Mouse (Mus musculus) cortical plate, adult 2 months (tissue): Measurements from ENCODE around the gene Tex21. TPM values are rescaled to one million over a fixed set of nuclear protein-coding genes. Genes with fewer than 3 reads are reported as not detected.

Experiments used
- H3K27ac ChIP-seq: fragments of 200-500 bp; 2 replicates; pipeline ENCODE4 v1.5.1; 2012; ENCODE audit warnings: low read length, control low read depth, inconsistent platforms; ENCODE audit not compliant: insufficient read depth
- H3K4me1 ChIP-seq: fragments of 200-500 bp; 2 replicates; pipeline ENCODE4 v1.6.1; 2011; ENCODE audit warnings: low read length; ENCODE audit not compliant: control insufficient read depth, insufficient read depth
- H3K4me3 ChIP-seq: fragments of 200-500 bp; 2 replicates; pipeline ENCODE4 v1.5.1; 2011; ENCODE audit warnings: mild to moderate bottlenecking, low read length, control low read depth; ENCODE audit not compliant: insufficient read depth
- CTCF ChIP-seq: fragments of 200-500 bp; IDR thresholded peaks from 2 replicates; pipeline ENCODE4 v1.5.1; 2011; ENCODE audit warnings: mild to moderate bottlenecking, control low read depth, low read length; ENCODE audit not compliant: insufficient read depth; ENCODE audit errors: extremely low read depth
- POLR2A ChIP-seq: fragments of 200-500 bp; IDR thresholded peaks from 2 replicates; pipeline ENCODE4 v1.6.1; 2011; ENCODE audit warnings: mild to moderate bottlenecking, low read length, control low read depth; ENCODE audit not compliant: insufficient read depth; ENCODE audit errors: extremely low read depth
- polyA plus RNA-seq: library from polyadenylated mRNA; depleted of rRNA; stranded (reverse); fragments of >200 nt; gene quantifications from 2 replicates; pipeline ENCODE4 v1.2.3, GENCODE M21; 2012

The Tex21 gene
- polyA plus RNA-seq, 1 experiment: not detected

GRCm38 (mm10) chr12:76209429-76209974 is 37.0 kb downstream of the Tex21 start:
- Histone ChIP-seq H3K27ac (no peak overlapping the region), H3K4me1 (no peaks in the 10 kb centered on the region), H3K4me3 (no peak overlapping the region)
- TF ChIP-seq CTCF (no peak), POLR2A (no peak)

DNA sequence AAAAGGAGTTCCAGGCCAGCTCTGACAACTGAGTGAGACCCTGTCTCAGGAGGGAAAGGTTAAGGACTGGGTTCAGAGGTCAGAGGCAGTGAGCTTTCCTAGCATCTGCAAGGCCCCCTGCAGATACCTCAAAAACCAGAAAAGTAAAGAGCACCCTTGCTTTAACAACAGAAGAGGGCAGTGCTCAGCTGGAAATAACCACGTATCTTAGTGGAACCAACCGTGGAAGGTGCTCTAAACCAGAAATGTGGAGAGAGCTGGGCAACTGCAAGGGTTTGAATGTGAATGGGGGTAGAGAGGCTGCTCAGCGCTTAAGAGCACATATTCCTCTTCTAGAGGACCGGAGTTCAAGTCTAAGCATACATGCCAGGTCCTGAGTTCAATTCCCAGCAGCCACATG is 46.2 kb downstream of the Tex21 start:
- Histone ChIP-seq H3K27ac (no peak overlapping the region), H3K4me3 (no peak overlapping the region), H3K4me1 (0 out of 2 replicates have a peak, but pooled peaks cover 1% of the 10 kb centered on the region)
- TF ChIP-seq CTCF (no peak), POLR2A (no peak)

- no peak overlapping the region for H3K4me3 ChIP-seq
- 0 out of 2 replicates have a peak, but pooled peaks cover 1% of the 10 kb centered on the region for H3K4me1 ChIP-seq
- H3K27ac ChIP-seq: no peak overlapping the region
- TF ChIP-seq CTCF: no peak
Observed at GRCm38 (mm10) chr12:76197071-76197470, 49.5 kb downstream of the Tex21 start.

- TF ChIP-seq POLR2A: no peak
- TF ChIP-seq CTCF: peak; percentile 79
- Histone ChIP-seq H3K4me1 (0 out of 2 replicates have a peak, but pooled peaks cover 1% of the 10 kb centered on the region), H3K27ac (no peak overlapping the region), H3K4me3 (no peak overlapping the region; the same call in 1 of the 2 replicates)
Observed at GRCm38 (mm10) chr12:76196709-76197054, 49.9 kb downstream of the Tex21 start.

GRCm38 (mm10) chr12:76195912-76196708 is 50.4 kb downstream of the Tex21 start:
- Histone ChIP-seq H3K4me1 (0 out of 2 replicates have a peak, but pooled peaks cover 1% of the 10 kb centered on the region), H3K27ac (no peak overlapping the region), H3K4me3 (peak overlapping the region; percentile 7)
- TF ChIP-seq CTCF: no peak
- TF ChIP-seq POLR2A: no peak

DNA sequence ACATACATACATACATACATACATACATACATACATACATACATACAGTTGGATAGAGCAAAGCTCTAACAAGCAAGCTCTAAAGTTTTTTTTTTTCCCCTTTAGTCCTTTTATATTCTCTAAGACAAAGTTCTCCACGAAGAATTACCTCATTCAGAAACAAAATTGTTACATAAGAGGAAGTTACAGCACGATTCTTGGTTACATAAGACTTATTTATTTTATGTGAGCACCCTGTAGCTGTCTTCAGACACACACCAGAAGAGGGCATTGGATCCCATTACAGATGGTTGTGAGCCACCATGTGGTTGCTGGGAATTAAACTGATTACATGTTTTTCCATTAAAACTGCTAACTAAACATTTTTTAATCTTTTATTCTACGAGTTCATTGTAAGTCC is 52.0 kb downstream of the Tex21 start:
- no peak overlapping the region for H3K4me3 ChIP-seq
- 0 out of 2 replicates have a peak, but pooled peaks cover 1% of the 10 kb centered on the region for H3K4me1 ChIP-seq
- no peak overlapping the region for H3K27ac ChIP-seq
- TF ChIP-seq POLR2A (no peak), CTCF (no peak)

DNA sequence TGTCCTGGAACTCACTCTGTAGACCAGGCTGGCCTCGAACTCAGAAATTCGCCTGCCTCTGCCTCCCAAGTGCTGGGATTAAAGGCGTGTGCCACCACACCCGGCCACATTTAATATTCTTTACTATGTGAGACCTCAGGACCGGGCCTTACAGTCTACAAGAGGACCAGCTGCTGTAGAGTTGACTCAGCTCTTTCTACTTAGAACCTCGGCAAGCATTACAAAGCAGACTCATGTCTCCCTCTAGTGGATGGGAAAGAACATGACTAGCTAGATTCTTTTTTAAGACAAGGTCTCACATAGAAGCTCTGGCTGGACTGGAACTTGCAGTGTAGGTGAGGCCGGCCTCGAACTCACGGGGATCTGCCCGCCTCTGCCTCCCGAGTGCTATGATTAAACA is 55.6 kb downstream of the Tex21 start:
- Histone ChIP-seq H3K4me1 (no peaks in the 10 kb centered on the region), H3K27ac (no peak overlapping the region), H3K4me3 (no peak overlapping the region)
- no peak for TF ChIP-seq POLR2A
- peak; percentile 56 for TF ChIP-seq CTCF

- Histone ChIP-seq H3K27ac (no peak overlapping the region), H3K4me1 (no peaks in the 10 kb centered on the region), H3K4me3 (no peak overlapping the region)
- TF ChIP-seq CTCF (peak; percentile 73), POLR2A (no peak)
Observed at GRCm38 (mm10) chr12:76187849-76188248, 58.7 kb downstream of the Tex21 start.

- no peak for TF ChIP-seq CTCF
- no peak for TF ChIP-seq POLR2A
- Histone ChIP-seq H3K4me1 (no peaks in the 10 kb centered on the region), H3K4me3 (no peak overlapping the region), H3K27ac (no peak overlapping the region)
Observed at GRCm38 (mm10) chr12:76186473-76186872, 60.1 kb downstream of the Tex21 start.
